24 mouse cellular contexts compared by ENCODE assay signal in the genomic region with DNA sequence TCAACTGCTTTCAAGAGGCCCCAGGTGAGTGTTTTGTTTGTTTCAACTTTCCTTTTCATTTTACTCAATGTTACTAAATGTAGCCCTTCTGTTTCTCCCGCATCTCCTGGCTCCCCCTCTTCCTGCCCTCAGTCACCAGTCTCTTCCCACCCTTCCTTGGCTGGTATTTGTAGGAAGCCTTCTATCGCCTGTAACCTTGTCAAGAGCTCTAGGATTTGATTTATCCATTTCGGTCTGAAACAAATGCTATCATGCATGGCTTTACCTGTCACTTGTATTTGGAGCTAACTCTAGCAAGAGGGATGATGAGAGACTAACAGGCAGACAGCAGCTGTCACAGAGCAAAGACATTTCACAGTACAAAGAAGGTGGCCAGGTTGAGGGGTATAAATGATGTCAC. TPM values are rescaled to one million over a fixed set of nuclear protein-coding genes. Genes with fewer than 3 reads are reported as not detected.
A peak's percentile ranks its signal among the peaks of the same experiment; 100 is the strongest.
DNase-seq lines count a peak whose midpoint lies in the region; ATAC-seq and TF ChIP-seq lines count a peak whose summit lies in the region.
"Had no signal": no experiment of that assay in that cellular context is flagged by ENCODE, and none has a peak within 500 bp of the region (broad histone marks: within the 10 kb centered on the region; RNA-seq: fewer than 3 reads in every experiment).

No protein-coding gene starts in this region.

- H3K27me3 ChIP-seq in hindbrain, embryonic 10.5 days (ENCODE audit: insufficient read depth, poor library complexity, severe bottlenecking), result no peaks in the 10 kb centered on the region
- no peaks in the 10 kb centered on the region for H3K27me3 ChIP-seq in hindbrain, postnatal 0 days (ENCODE audit: insufficient read depth, low read length)
- H3K27me3 ChIP-seq in midbrain, embryonic 10.5 days (ENCODE audit: low read depth, poor library complexity, severe bottlenecking), result no peaks in the 10 kb centered on the region
- no peaks in the 10 kb centered on the region for H3K27me3 ChIP-seq in midbrain, embryonic 14.5 days (ENCODE audit: control insufficient read depth, insufficient read depth, low read length)
- H3K27me3 ChIP-seq in midbrain, embryonic 13.5 days, result no peaks in the 10 kb centered on the region
- no peaks in the 10 kb centered on the region for H3K27me3 ChIP-seq in midbrain, embryonic 16.5 days (ENCODE audit: control insufficient read depth, insufficient read depth, low read depth, low read length)
- no peaks in the 10 kb centered on the region for H3K27me3 ChIP-seq in CH12.LX (replicated peaks)
- H3K27me3 ChIP-seq: embryonic facial prominence, embryonic 12.5 days; forebrain, embryonic 13.5 days; forebrain, embryonic 15.5 days; Patski had no signal

- no peak overlapping the region for H3K4me3 ChIP-seq in hindbrain, embryonic 10.5 days
- no peak overlapping the region for H3K4me3 ChIP-seq in hindbrain, postnatal 0 days (ENCODE audit: low read length)
- H3K4me3 ChIP-seq in midbrain, embryonic 10.5 days, result no peak overlapping the region
- no peak overlapping the region for H3K4me3 ChIP-seq in midbrain, embryonic 14.5 days (replicated peaks; ENCODE audit: low read depth, low read length)
- no peak overlapping the region for H3K4me3 ChIP-seq in midbrain, embryonic 13.5 days (replicated peaks)
- H3K4me3 ChIP-seq in midbrain, embryonic 16.5 days (ENCODE audit: low read depth, low read length), result no peak overlapping the region
- H3K4me3 ChIP-seq in CH12.LX (replicated peaks in 1 of 3; ENCODE audit: low read depth in 2 of 3, low read length in 2 of 3, poor library complexity in 1 of 3), result peak overlapping the region; percentile 2 to 58 (median 51)
- H3K4me3 ChIP-seq: embryonic facial prominence, embryonic 10.5 days; embryonic facial prominence, embryonic 12.5 days; forebrain, embryonic 13.5 days; forebrain, embryonic 15.5 days had no signal

- peaks cover 76% of the 10 kb centered on the region for H3K79me2 ChIP-seq in CH12.LX (replicated peaks; ENCODE audit: control insufficient read depth, extremely low read depth, insufficient read depth, poor library complexity, severe bottlenecking)

- 76% methylated on average over 3 of the region's 3 CpGs for WGBS in hindbrain, embryonic 10.5 days
- WGBS in hindbrain, postnatal 0 days, result 66% methylated on average over 3 of the region's 3 CpGs
- WGBS in midbrain, embryonic 10.5 days, result 79% methylated on average over 3 of the region's 3 CpGs
- 81% methylated on average over 3 of the region's 3 CpGs for WGBS in midbrain, embryonic 14.5 days
- WGBS in midbrain, embryonic 13.5 days, result 79% methylated on average over 3 of the region's 3 CpGs
- WGBS in midbrain, embryonic 16.5 days, result 80% methylated on average over 3 of the region's 3 CpGs

- 0 out of 2 replicates have a peak, but pooled peaks have one; percentile 7 for TF ChIP-seq EP300 in CH12.LX (IDR thresholded peaks at IDR 0.05; ENCODE audit: low read length)

- H3K36me3 ChIP-seq in hindbrain, embryonic 10.5 days, result no peaks in the 10 kb centered on the region
- no peaks in the 10 kb centered on the region for H3K36me3 ChIP-seq in hindbrain, postnatal 0 days (ENCODE audit: insufficient read depth, low read length)
- H3K36me3 ChIP-seq in midbrain, embryonic 10.5 days, result no peaks in the 10 kb centered on the region
- no peaks in the 10 kb centered on the region for H3K36me3 ChIP-seq in midbrain, embryonic 14.5 days (ENCODE audit: control insufficient read depth, insufficient read depth, low read length)
- no peaks in the 10 kb centered on the region for H3K36me3 ChIP-seq in midbrain, embryonic 13.5 days
- no peaks in the 10 kb centered on the region for H3K36me3 ChIP-seq in midbrain, embryonic 16.5 days (ENCODE audit: control insufficient read depth, insufficient read depth, low read length)
- H3K36me3 ChIP-seq in CH12.LX (replicated peaks in 1 of 2; ENCODE audit: control insufficient read depth in 1 of 2, insufficient read depth in 1 of 2, low read length in 1 of 2), result peaks cover 0 to 17% of the 10 kb centered on the region in 2 experiments
- H3K36me3 ChIP-seq: embryonic facial prominence, embryonic 10.5 days; embryonic facial prominence, embryonic 12.5 days; forebrain, embryonic 15.5 days; G1E had no signal

- no peak overlapping the region for H3K9ac ChIP-seq in hindbrain, postnatal 0 days (replicated peaks; ENCODE audit: low read length)
- no peak overlapping the region for H3K9ac ChIP-seq in midbrain, embryonic 14.5 days (replicated peaks; ENCODE audit: low read length)
- 0 out of 2 replicates have a peak overlapping the region, but pooled peaks have one; percentile 10 for H3K9ac ChIP-seq in midbrain, embryonic 13.5 days (replicated peaks)
- no peak overlapping the region for H3K9ac ChIP-seq in midbrain, embryonic 16.5 days (ENCODE audit: low read depth, low read length)
- H3K9ac ChIP-seq in CH12.LX (ENCODE audit: insufficient read depth, low read depth), result peak overlapping the region; percentile 67; the same call in 1 of the 2 replicates
- H3K9ac ChIP-seq: embryonic facial prominence, embryonic 12.5 days; forebrain, embryonic 13.5 days; forebrain, embryonic 15.5 days had no signal

- no peak for DNase-seq in hindbrain, embryonic 10.5 days (ENCODE audit: low spot score)
- no peak for DNase-seq in hindbrain, postnatal 0 days (ENCODE audit: low spot score)
- no peak for DNase-seq in midbrain, embryonic 10.5 days (ENCODE audit: low spot score)
- DNase-seq in midbrain, embryonic 14.5 days, result no peak
- no peak for DNase-seq in CH12.LX (ENCODE audit: extremely low read depth)
- DNase-seq in testis, postnatal 10 days (ENCODE audit: low spot score), result no peak
- DNase-seq: adrenal gland, adult 8-10 months; adrenal gland, postnatal 14 days; adrenal gland, postnatal 36 days; cerebellum, adult 11-12 months; cerebellum, adult 2 months; cerebellum, adult 9-10 months; cerebellum, postnatal 10 days; cerebellum, postnatal 25 days had no signal

- H3K4me2 ChIP-seq in hindbrain, postnatal 0 days (ENCODE audit: low read depth, low read length), result no peak overlapping the region
- no peak overlapping the region for H3K4me2 ChIP-seq in midbrain, embryonic 14.5 days (ENCODE audit: low read length)
- H3K4me2 ChIP-seq in midbrain, embryonic 13.5 days (replicated peaks), result no peak overlapping the region
- H3K4me2 ChIP-seq in midbrain, embryonic 16.5 days (ENCODE audit: low read length), result no peak overlapping the region
- H3K4me2 ChIP-seq in CH12.LX (ENCODE audit: insufficient read depth, low read depth, poor library complexity, severe bottlenecking), result peak overlapping the region; percentile 76
- H3K4me2 ChIP-seq: embryonic facial prominence, embryonic 12.5 days; forebrain, embryonic 13.5 days; forebrain, embryonic 15.5 days had no signal

- H3K9me3 ChIP-seq in hindbrain, embryonic 10.5 days, result no peaks in the 10 kb centered on the region
- H3K9me3 ChIP-seq in hindbrain, postnatal 0 days (ENCODE audit: low read length), result no peaks in the 10 kb centered on the region
- no peaks in the 10 kb centered on the region for H3K9me3 ChIP-seq in midbrain, embryonic 10.5 days (replicated peaks)
- H3K9me3 ChIP-seq in midbrain, embryonic 14.5 days (ENCODE audit: control insufficient read depth, low read length), result no peaks in the 10 kb centered on the region
- H3K9me3 ChIP-seq in midbrain, embryonic 13.5 days, result no peaks in the 10 kb centered on the region
- no peaks in the 10 kb centered on the region for H3K9me3 ChIP-seq in midbrain, embryonic 16.5 days (replicated peaks; ENCODE audit: control insufficient read depth, low read length, poor library complexity, severe bottlenecking)
- no peaks in the 10 kb centered on the region for H3K9me3 ChIP-seq in CH12.LX (replicated peaks; ENCODE audit: low read length)
- H3K9me3 ChIP-seq: embryonic facial prominence, embryonic 10.5 days; embryonic facial prominence, embryonic 12.5 days; forebrain, embryonic 13.5 days; forebrain, embryonic 15.5 days; G1E had no signal

- no peak for TF ChIP-seq CTCF in hindbrain, postnatal 0 days (IDR thresholded peaks at IDR 0.05; ENCODE audit: low read depth)
- no peak for TF ChIP-seq CTCF in CH12.LX (conservative IDR thresholded peaks at IDR 0.05 in 1 of 2, IDR thresholded peaks at IDR 0.05 in 1 of 2; ENCODE audit: low read depth in 2 of 2, low read length in 2 of 2)

- H3K27ac ChIP-seq in hindbrain, embryonic 10.5 days, result peak overlapping the region; percentile 47; the same call in 1 of the 2 replicates
- no peak overlapping the region for H3K27ac ChIP-seq in hindbrain, postnatal 0 days
- H3K27ac ChIP-seq in midbrain, embryonic 10.5 days (replicated peaks), result peak overlapping the region; percentile 38; the same call in 1 of the 2 replicates
- no peak overlapping the region for H3K27ac ChIP-seq in midbrain, embryonic 14.5 days (replicated peaks; ENCODE audit: low read depth, low read length)
- no peak overlapping the region for H3K27ac ChIP-seq in midbrain, embryonic 13.5 days
- H3K27ac ChIP-seq in midbrain, embryonic 16.5 days (ENCODE audit: low read length), result no peak overlapping the region
- peak overlapping the region; percentile 92 for H3K27ac ChIP-seq in CH12.LX (ENCODE audit: insufficient read depth, low read depth)
- H3K27ac ChIP-seq: embryonic facial prominence, embryonic 12.5 days; forebrain, embryonic 13.5 days; forebrain, embryonic 15.5 days had no signal

- TF ChIP-seq RAD21 in CH12.LX (IDR thresholded peaks at IDR 0.05; ENCODE audit: low read depth, low read length), result no peak

- dilution Hi-C loops in CH12.LX (cut with MboI; ENCODE audit: extremely low pct_ligation_motif_present, extremely low pct_unique_long_range_greater_than_20kb, low sequenced_read_pairs), result no loop called here

- no peak for ATAC-seq in hindbrain, postnatal 0 days
- no peak for ATAC-seq in midbrain, embryonic 14.5 days (ENCODE audit: low FRiP score, low TSS enrichment)
- no peak for ATAC-seq in midbrain, embryonic 13.5 days
- no peak for ATAC-seq in midbrain, embryonic 16.5 days
- ATAC-seq: activated CD4-positive, CD25-positive, alpha-beta regulatory T cell, adult 4 months; CD4-positive, CD25-positive, alpha-beta regulatory T cell, adult 4 months; forebrain, embryonic 13.5 days; forebrain, embryonic 15.5 days; Patski had no signal

- H3K4me1 ChIP-seq in hindbrain, embryonic 10.5 days (replicated peaks), result peaks cover 94% of the 10 kb centered on the region
- peaks cover 14% of the 10 kb centered on the region for H3K4me1 ChIP-seq in hindbrain, postnatal 0 days (ENCODE audit: insufficient read depth, low read length)
- H3K4me1 ChIP-seq in midbrain, embryonic 10.5 days, result peaks cover 88% of the 10 kb centered on the region
- H3K4me1 ChIP-seq in midbrain, embryonic 14.5 days (ENCODE audit: control insufficient read depth, insufficient read depth, low read length), result peaks cover 29% of the 10 kb centered on the region
- H3K4me1 ChIP-seq in midbrain, embryonic 13.5 days (replicated peaks), result peaks cover 67% of the 10 kb centered on the region
- peaks cover 20% of the 10 kb centered on the region for H3K4me1 ChIP-seq in midbrain, embryonic 16.5 days (ENCODE audit: control insufficient read depth, insufficient read depth, low read length)
- H3K4me1 ChIP-seq in CH12.LX (ENCODE audit: control insufficient read depth in 1 of 2, insufficient read depth in 2 of 2), result peaks cover 32 to 71% of the 10 kb centered on the region in 2 experiments

- in situ Hi-C loops in CH12.LX (cut with MboI; ENCODE audit: low pct_ligation_motif_present, low pct_unique_long_range_greater_than_20kb, low sequenced_read_pairs), result no loop called here

- TF ChIP-seq POLR2A in CH12.LX (IDR thresholded peaks at IDR 0.05; ENCODE audit: low read depth, low read length), result no peak

RNA-seq across cellular contexts. Expression of gene Vav2, which starts 18.6 kb away (rescaled TPM):
- 13.6 and 16.9 TPM in 2 replicates for polyA plus RNA-seq in hindbrain, embryonic 10.5 days (2016; fragmentation: Nextera tagmentation; extraction: Ambion mirVana)
- total RNA-seq in hindbrain, postnatal 0 days (2014; rRNA removed), result 38.4 and 44.9 TPM in 2 replicates
- 8.2 TPM in 2 replicates for polyA plus RNA-seq in hindbrain, postnatal 0 days (2015; fragmentation: Nextera tagmentation; extraction: Ambion mirVana)
- polyA plus RNA-seq in midbrain, embryonic 10.5 days (2016; fragmentation: Nextera tagmentation; extraction: Ambion mirVana), result 11.4 and 13.3 TPM in 2 replicates
- 14.1 and 16.4 TPM in 2 replicates for polyA plus RNA-seq in midbrain, embryonic 14.5 days (2014; fragmentation: Nextera tagmentation; extraction: Ambion mirVana)
- 12.7 and 15.4 TPM in 2 replicates for polyA plus RNA-seq in midbrain, embryonic 13.5 days (2015; fragmentation: Nextera tagmentation; extraction: Ambion mirVana)
- polyA plus RNA-seq in midbrain, embryonic 16.5 days (2015; fragmentation: Nextera tagmentation; extraction: Ambion mirVana), result 9.2 and 12.6 TPM in 2 replicates
- total RNA-seq in CH12.LX (2012; rRNA removed) (46.6 and 48.5 TPM in 2 replicates), CH12.LX (2014; rRNA removed) (31.5 and 31.7 TPM in 2 replicates)
- 46.8 and 47.3 TPM in 2 replicates for polyA plus RNA-seq in CH12.LX (2012; ENCODE audit: insufficient read length, low read depth)

RNA-seq across cellular contexts. Expression of gene Brd3os, which starts 33.9 kb away (rescaled TPM):
- polyA plus RNA-seq in hindbrain, embryonic 10.5 days (2016; fragmentation: Nextera tagmentation; extraction: Ambion mirVana), result 9.9 and 16.5 TPM in 2 replicates
- total RNA-seq in hindbrain, postnatal 0 days (2014; rRNA removed), result 29.9 and 30.9 TPM in 2 replicates
- polyA plus RNA-seq in hindbrain, postnatal 0 days (2015; fragmentation: Nextera tagmentation; extraction: Ambion mirVana), result 34.1 and 39.7 TPM in 2 replicates
- 9.2 and 11.9 TPM in 2 replicates for polyA plus RNA-seq in midbrain, embryonic 10.5 days (2016; fragmentation: Nextera tagmentation; extraction: Ambion mirVana)
- 37.8 and 45.1 TPM in 2 replicates for polyA plus RNA-seq in midbrain, embryonic 14.5 days (2014; fragmentation: Nextera tagmentation; extraction: Ambion mirVana)
- 27.9 and 29.0 TPM in 2 replicates for polyA plus RNA-seq in midbrain, embryonic 13.5 days (2015; fragmentation: Nextera tagmentation; extraction: Ambion mirVana)
- polyA plus RNA-seq in midbrain, embryonic 16.5 days (2015; fragmentation: Nextera tagmentation; extraction: Ambion mirVana), result 42.0 and 43.0 TPM in 2 replicates
- total RNA-seq in CH12.LX (2012; rRNA removed) (0.92 and 2.1 TPM in 2 replicates), CH12.LX (2014; rRNA removed) (0.74 and 1.2 TPM in 2 replicates)
- 1.2 and 1.8 TPM in 2 replicates for polyA plus RNA-seq in CH12.LX (2012; ENCODE audit: insufficient read length, low read depth)

Comparison
In these comparisons a context has a peak if more than half of its experiments do, and no peak if none do; other contexts are left out.
1. H3K27ac ChIP-seq: peak in hindbrain, embryonic 10.5 days (single experiment), midbrain, embryonic 10.5 days (single experiment) and CH12.LX (single experiment); none in hindbrain, postnatal 0 days (single experiment), midbrain, embryonic 14.5 days (single experiment), midbrain, embryonic 13.5 days (single experiment) and midbrain, embryonic 16.5 days (single experiment).
2. H3K9ac ChIP-seq: peak in midbrain, embryonic 13.5 days (single experiment) and CH12.LX (single experiment); none in hindbrain, postnatal 0 days (single experiment), midbrain, embryonic 14.5 days (single experiment) and midbrain, embryonic 16.5 days (single experiment).
3. H3K4me3 ChIP-seq: peak in CH12.LX (3 of 3); none in hindbrain, embryonic 10.5 days (single experiment), hindbrain, postnatal 0 days (single experiment), midbrain, embryonic 10.5 days (single experiment), midbrain, embryonic 14.5 days (single experiment), midbrain, embryonic 13.5 days (single experiment) and midbrain, embryonic 16.5 days (single experiment).